Mouse (Mus musculus): ENCODE results near the gene Slc38a11. TPM values are rescaled to one million over a fixed set of nuclear protein-coding genes. Genes with fewer than 3 reads are reported as not detected.

Slc38a11 gene
- polyA plus RNA-seq, 1 experiment from 2014 or later: 0.73 TPM

GRCm38 (mm10) chr2:65340839-65341238 is 23.0 kb downstream of the Slc38a11 start:
- Histone ChIP-seq H3K27ac (ENCODE audit: low read depth, low read length) (no peak overlapping the region), H3K27me3 (ENCODE audit: control insufficient read depth, insufficient read depth, low read length) (no peaks in the 10 kb centered on the region), H3K4me2 (replicated peaks; ENCODE audit: low read depth, low read length) (no peak overlapping the region), H3K36me3 (ENCODE audit: control insufficient read depth, insufficient read depth, low read length) (no peaks in the 10 kb centered on the region), H3K9me3 (ENCODE audit: control insufficient read depth, low read length) (no peaks in the 10 kb centered on the region), H3K4me3 (ENCODE audit: low read depth, low read length) (no peak overlapping the region), H3K4me1 (replicated peaks; ENCODE audit: control insufficient read depth, insufficient read depth, low read length) (no peaks in the 10 kb centered on the region), H3K9ac (ENCODE audit: low read depth, low read length) (no peak overlapping the region)
- DNase-seq (ENCODE audit: low spot score) (no peak), ATAC-seq (ENCODE audit: low FRiP score) (no peak)
- WGBS: 76% methylated on average over 3 of the region's 3 CpGs

- H3K4me2 ChIP-seq (replicated peaks; ENCODE audit: low read depth, low read length): no peak overlapping the region
- peak; percentile 69 for ATAC-seq (ENCODE audit: low FRiP score)
- WGBS: 24% methylated on average over 14 of the region's 14 CpGs
Observed at GRCm38 (mm10) chr2:65337378-65338140, 26.3 kb downstream of the Slc38a11 start.

GRCm38 (mm10) chr2:65336608-65337007 is 27.2 kb downstream of the Slc38a11 start:
- no peak for ATAC-seq (ENCODE audit: low FRiP score)
- Histone ChIP-seq H3K36me3 (ENCODE audit: control insufficient read depth, insufficient read depth, low read length) (no peaks in the 10 kb centered on the region), H3K4me1 (replicated peaks; ENCODE audit: control insufficient read depth, insufficient read depth, low read length) (no peaks in the 10 kb centered on the region), H3K27me3 (ENCODE audit: control insufficient read depth, insufficient read depth, low read length) (no peaks in the 10 kb centered on the region), H3K9me3 (ENCODE audit: control insufficient read depth, low read length) (no peaks in the 10 kb centered on the region), H3K4me2 (replicated peaks; ENCODE audit: low read depth, low read length) (no peak overlapping the region), H3K4me3 (ENCODE audit: low read depth, low read length) (no peak overlapping the region), H3K27ac (ENCODE audit: low read depth, low read length) (no peak overlapping the region), H3K9ac (ENCODE audit: low read depth, low read length) (no peak overlapping the region)
- DNase-seq (ENCODE audit: low spot score): no peak
- 86% methylated on average over 3 of the region's 3 CpGs for WGBS

More at GRCm38 (mm10) chr2:65337378-65338140, 26.3 kb downstream of the Slc38a11 start:
- peak; percentile 50 for DNase-seq (ENCODE audit: low spot score)
- Histone ChIP-seq H3K27me3 (ENCODE audit: control insufficient read depth, insufficient read depth, low read length) (no peaks in the 10 kb centered on the region), H3K27ac (ENCODE audit: low read depth, low read length) (no peak overlapping the region), H3K4me1 (replicated peaks; ENCODE audit: control insufficient read depth, insufficient read depth, low read length) (no peaks in the 10 kb centered on the region), H3K9me3 (ENCODE audit: control insufficient read depth, low read length) (no peaks in the 10 kb centered on the region), H3K36me3 (ENCODE audit: control insufficient read depth, insufficient read depth, low read length) (no peaks in the 10 kb centered on the region), H3K4me3 (ENCODE audit: low read depth, low read length) (no peak overlapping the region), H3K9ac (ENCODE audit: low read depth, low read length) (peak overlapping the region; percentile 11; the same call in 1 of the 2 replicates)

GRCm38 (mm10) chr2:65334091-65334490 is 29.7 kb downstream of the Slc38a11 start:
- Histone ChIP-seq H3K4me1 (replicated peaks; ENCODE audit: control insufficient read depth, insufficient read depth, low read length) (no peaks in the 10 kb centered on the region), H3K27ac (ENCODE audit: low read depth, low read length) (no peak overlapping the region), H3K36me3 (ENCODE audit: control insufficient read depth, insufficient read depth, low read length) (no peaks in the 10 kb centered on the region), H3K9ac (ENCODE audit: low read depth, low read length) (no peak overlapping the region), H3K4me2 (replicated peaks; ENCODE audit: low read depth, low read length) (no peak overlapping the region), H3K9me3 (ENCODE audit: control insufficient read depth, low read length) (no peaks in the 10 kb centered on the region), H3K4me3 (ENCODE audit: low read depth, low read length) (no peak overlapping the region), H3K27me3 (ENCODE audit: control insufficient read depth, insufficient read depth, low read length) (no peaks in the 10 kb centered on the region)
- WGBS: 79% methylated on average over 9 of the region's 9 CpGs
- DNase-seq (ENCODE audit: low spot score) (no peak), ATAC-seq (ENCODE audit: low FRiP score) (no peak)

- Histone ChIP-seq H3K4me2 (replicated peaks; ENCODE audit: low read depth, low read length) (no peak overlapping the region), H3K4me3 (ENCODE audit: low read depth, low read length) (no peak overlapping the region), H3K27me3 (ENCODE audit: control insufficient read depth, insufficient read depth, low read length) (no peaks in the 10 kb centered on the region), H3K9ac (ENCODE audit: low read depth, low read length) (no peak overlapping the region), H3K27ac (ENCODE audit: low read depth, low read length) (no peak overlapping the region), H3K9me3 (ENCODE audit: control insufficient read depth, low read length) (no peaks in the 10 kb centered on the region), H3K4me1 (replicated peaks; ENCODE audit: control insufficient read depth, insufficient read depth, low read length) (no peaks in the 10 kb centered on the region), H3K36me3 (ENCODE audit: control insufficient read depth, insufficient read depth, low read length) (no peaks in the 10 kb centered on the region)
- WGBS: 66% methylated on average over 2 of the region's 2 CpGs
- DNase-seq (ENCODE audit: low spot score) (peak; percentile 58), ATAC-seq (ENCODE audit: low FRiP score) (no peak)
Observed at GRCm38 (mm10) chr2:65331321-65331720, 32.5 kb downstream of the Slc38a11 start.

- no peaks in the 10 kb centered on the region for H3K27me3 ChIP-seq (ENCODE audit: control insufficient read depth, insufficient read depth, low read length)
- H3K9me3 ChIP-seq (ENCODE audit: control insufficient read depth, low read length): no peaks in the 10 kb centered on the region
- H3K4me1 ChIP-seq (replicated peaks; ENCODE audit: control insufficient read depth, insufficient read depth, low read length): no peaks in the 10 kb centered on the region
- ATAC-seq (ENCODE audit: low FRiP score): no peak
- H3K27ac ChIP-seq (ENCODE audit: low read depth, low read length): no peak overlapping the region
- DNase-seq (ENCODE audit: low spot score): no peak
- no peak overlapping the region for H3K4me2 ChIP-seq (replicated peaks; ENCODE audit: low read depth, low read length)
- WGBS: 62% methylated on average over 6 of the region's 6 CpGs
- no peak overlapping the region for H3K9ac ChIP-seq (ENCODE audit: low read depth, low read length)
- H3K4me3 ChIP-seq (ENCODE audit: low read depth, low read length): no peak overlapping the region
- no peaks in the 10 kb centered on the region for H3K36me3 ChIP-seq (ENCODE audit: control insufficient read depth, insufficient read depth, low read length)
Observed at GRCm38 (mm10) chr2:65321998-65322754, 41.7 kb downstream of the Slc38a11 start.

GRCm38 (mm10) chr2:65320975-65321374 is 42.9 kb downstream of the Slc38a11 start:
- WGBS: 73% methylated on average over 2 of the region's 2 CpGs
- H3K4me1 ChIP-seq (replicated peaks; ENCODE audit: control insufficient read depth, insufficient read depth, low read length): no peaks in the 10 kb centered on the region

GRCm38 (mm10) chr2:65316721-65317120 is 47.1 kb downstream of the Slc38a11 start:
- H3K27ac ChIP-seq (ENCODE audit: low read depth, low read length): no peak overlapping the region
- WGBS: 94% methylated on average over 12 of the region's 12 CpGs
- DNase-seq (ENCODE audit: low spot score) (no peak), ATAC-seq (ENCODE audit: low FRiP score) (no peak)
- H3K4me3 ChIP-seq (ENCODE audit: low read depth, low read length): no peak overlapping the region
- no peaks in the 10 kb centered on the region for H3K4me1 ChIP-seq (replicated peaks; ENCODE audit: control insufficient read depth, insufficient read depth, low read length)
- H3K9ac ChIP-seq (ENCODE audit: low read depth, low read length): no peak overlapping the region
- no peaks in the 10 kb centered on the region for H3K27me3 ChIP-seq (ENCODE audit: control insufficient read depth, insufficient read depth, low read length)
- no peaks in the 10 kb centered on the region for H3K9me3 ChIP-seq (ENCODE audit: control insufficient read depth, low read length)
- no peak overlapping the region for H3K4me2 ChIP-seq (replicated peaks; ENCODE audit: low read depth, low read length)
- no peaks in the 10 kb centered on the region for H3K36me3 ChIP-seq (ENCODE audit: control insufficient read depth, insufficient read depth, low read length)

More at GRCm38 (mm10) chr2:65320975-65321374, 42.9 kb downstream of the Slc38a11 start:
- H3K4me2 ChIP-seq (replicated peaks; ENCODE audit: low read depth, low read length): no peak overlapping the region
- H3K27me3 ChIP-seq (ENCODE audit: control insufficient read depth, insufficient read depth, low read length): no peaks in the 10 kb centered on the region
- H3K36me3 ChIP-seq (ENCODE audit: control insufficient read depth, insufficient read depth, low read length): no peaks in the 10 kb centered on the region
- H3K9me3 ChIP-seq (ENCODE audit: control insufficient read depth, low read length): no peaks in the 10 kb centered on the region
- DNase-seq (ENCODE audit: low spot score) (no peak), ATAC-seq (ENCODE audit: low FRiP score) (no peak)
- H3K9ac ChIP-seq (ENCODE audit: low read depth, low read length): no peak overlapping the region
- H3K27ac ChIP-seq (ENCODE audit: low read depth, low read length): no peak overlapping the region
- H3K4me3 ChIP-seq (ENCODE audit: low read depth, low read length): no peak overlapping the region

Data from hindbrain, embryonic 11.5 days (tissue).